ENCODE assay signal across 9 mouse cellular contexts in the genomic region with DNA sequence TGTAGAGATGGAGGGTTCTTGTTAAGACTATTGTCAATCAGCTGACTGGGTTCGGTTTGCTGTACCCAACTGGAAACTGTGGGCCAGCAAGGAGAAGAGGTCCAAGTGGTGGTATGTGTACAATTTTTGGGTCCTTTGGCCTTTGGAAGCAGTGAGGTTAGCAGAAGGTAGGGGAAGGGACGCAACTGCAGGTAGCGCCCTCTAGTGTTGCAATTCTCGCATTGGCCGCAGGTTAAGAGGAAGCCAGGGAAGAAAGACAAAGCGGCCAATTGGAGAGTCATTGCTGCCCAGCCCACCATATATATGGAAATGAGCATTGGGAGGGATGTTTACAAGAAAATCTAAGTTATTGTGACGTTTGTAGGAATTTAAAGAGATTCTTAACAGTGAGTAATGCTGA. TPM values are rescaled to one million over a fixed set of nuclear protein-coding genes. Genes with fewer than 3 reads are reported as not detected.
DNase-seq lines count a peak whose midpoint lies in the region; ATAC-seq lines count a peak whose summit lies in the region.
"Had no signal": no experiment of that assay in that cellular context is flagged by ENCODE, and none has a peak within 500 bp of the region (broad histone marks: within the 10 kb centered on the region; RNA-seq: fewer than 3 reads in every experiment).

No protein-coding gene starts in this region.

- no peaks in the 10 kb centered on the region for H3K36me3 ChIP-seq in hindbrain, embryonic 11.5 days (ENCODE audit: control insufficient read depth, insufficient read depth, low read length)
- H3K36me3 ChIP-seq in hindbrain, embryonic 14.5 days (replicated peaks; ENCODE audit: control insufficient read depth, insufficient read depth), result no peaks in the 10 kb centered on the region
- H3K36me3 ChIP-seq: embryonic facial prominence, embryonic 13.5 days had no signal

- H3K4me3 ChIP-seq in hindbrain, embryonic 11.5 days (ENCODE audit: low read depth, low read length), result no peak overlapping the region
- H3K4me3 ChIP-seq in hindbrain, embryonic 14.5 days (replicated peaks; ENCODE audit: low read length), result no peak overlapping the region
- H3K4me3 ChIP-seq: embryonic facial prominence, embryonic 13.5 days had no signal

- H3K27ac ChIP-seq in hindbrain, embryonic 11.5 days (ENCODE audit: low read depth, low read length), result no peak overlapping the region
- H3K27ac ChIP-seq in hindbrain, embryonic 14.5 days, result no peak overlapping the region
- H3K27ac ChIP-seq: embryonic facial prominence, embryonic 13.5 days had no signal

- H3K4me1 ChIP-seq in hindbrain, embryonic 11.5 days (replicated peaks; ENCODE audit: control insufficient read depth, insufficient read depth, low read length), result no peaks in the 10 kb centered on the region
- no peaks in the 10 kb centered on the region for H3K4me1 ChIP-seq in hindbrain, embryonic 14.5 days (replicated peaks; ENCODE audit: control insufficient read depth, insufficient read depth, low read length)
- H3K4me1 ChIP-seq: embryonic facial prominence, embryonic 13.5 days had no signal

- no peak overlapping the region for H3K4me2 ChIP-seq in hindbrain, embryonic 11.5 days (replicated peaks; ENCODE audit: low read depth, low read length)
- H3K4me2 ChIP-seq in hindbrain, embryonic 14.5 days (replicated peaks), result no peak overlapping the region
- H3K4me2 ChIP-seq: embryonic facial prominence, embryonic 13.5 days had no signal

- no peaks in the 10 kb centered on the region for H3K27me3 ChIP-seq in hindbrain, embryonic 11.5 days (ENCODE audit: control insufficient read depth, insufficient read depth, low read length)
- H3K27me3 ChIP-seq in hindbrain, embryonic 14.5 days (ENCODE audit: control insufficient read depth, insufficient read depth, low read length), result no peaks in the 10 kb centered on the region
- H3K27me3 ChIP-seq: embryonic facial prominence, embryonic 13.5 days had no signal

- H3K9ac ChIP-seq in hindbrain, embryonic 11.5 days (ENCODE audit: low read depth, low read length), result no peak overlapping the region
- H3K9ac ChIP-seq in hindbrain, embryonic 14.5 days, result no peak overlapping the region
- H3K9ac ChIP-seq: embryonic facial prominence, embryonic 13.5 days had no signal

- intact Hi-C loops in left cerebral cortex, postnatal 36 days (cut with DNase I), result loop anchor here (5.0 kb wide), 1 partner anchor 130 kb away; no protein-coding TSS in a partner anchor

- WGBS in hindbrain, embryonic 11.5 days, result 17% methylated on average over 7 of the region's 7 CpGs
- WGBS in hindbrain, embryonic 14.5 days, result 10% methylated on average over 7 of the region's 7 CpGs

- H3K9me3 ChIP-seq in hindbrain, embryonic 11.5 days (ENCODE audit: control insufficient read depth, low read length), result no peaks in the 10 kb centered on the region
- no peaks in the 10 kb centered on the region for H3K9me3 ChIP-seq in hindbrain, embryonic 14.5 days (ENCODE audit: control insufficient read depth, low read length)
- H3K9me3 ChIP-seq: embryonic facial prominence, embryonic 13.5 days had no signal

- peak; percentile 71 for DNase-seq in hindbrain, embryonic 11.5 days (ENCODE audit: low spot score)
- no peak for DNase-seq in hindbrain, embryonic 14.5 days (ENCODE audit: low spot score)
- DNase-seq in CD8-positive naive resting alpha-beta T cell, adult 2 months (ENCODE audit: low read depth in 2 of 2, low spot score in 2 of 2), result peak; percentile 18 to 35
- DNase-seq in adrenal gland, adult 8-10 months, result peak; percentile 21
- peak; percentile 12 to 27 for DNase-seq in gastrocnemius, adult 8-10 months (ENCODE audit: low spot score in 2 of 2)
- peak; percentile 11 to 15 for DNase-seq in left cerebral cortex, postnatal 36 days (ENCODE audit: low spot score in 2 of 2)
- DNase-seq in urinary bladder, postnatal 36 days (ENCODE audit: low spot score in 2 of 2), result peak; percentile 29 to 47

- no peak for ATAC-seq in hindbrain, embryonic 11.5 days (ENCODE audit: low FRiP score)
- ATAC-seq in hindbrain, embryonic 14.5 days (ENCODE audit: low FRiP score), result no peak
- ATAC-seq in neutrophil, adult 5-6 weeks (ENCODE audit: extremely low read depth, insufficient number of reproducible peaks, low FRiP score, poor library complexity, severe bottlenecking), result peak; percentile 83

RNA-seq across cellular contexts. Expression of a gene that starts 23.2 kb away (rescaled TPM):
- 90.7 and 94.8 TPM in 2 replicates for polyA plus RNA-seq in hindbrain, embryonic 11.5 days (2014; fragmentation: Nextera tagmentation; extraction: Ambion mirVana)
- 57.0 and 65.8 TPM in 2 replicates for polyA plus RNA-seq in hindbrain, embryonic 14.5 days (2014; fragmentation: Nextera tagmentation; extraction: Ambion mirVana)
- total RNA-seq in adrenal gland, adult 8-10 months (2022), result 10 to 100 TPM; 55.7 to 64.6 (median 57.4) TPM
- 10 to 100 TPM; 24.0 to 26.8 (median 25.4) TPM for total RNA-seq in gastrocnemius, adult 8-10 months (2022)
- 10 to 100 TPM; 41.3 to 44.2 TPM for total RNA-seq in left cerebral cortex, postnatal 36 days (2021)
- total RNA-seq in neutrophil, adult 5-6 weeks (2017), result 86.9 and 89.3 TPM in 2 replicates

RNA-seq across cellular contexts. Expression of a gene that starts 38.5 kb away (rescaled TPM):
- polyA plus RNA-seq in hindbrain, embryonic 11.5 days (2014; fragmentation: Nextera tagmentation; extraction: Ambion mirVana), result 201 and 205 TPM in 2 replicates
- 136 and 147 TPM in 2 replicates for polyA plus RNA-seq in hindbrain, embryonic 14.5 days (2014; fragmentation: Nextera tagmentation; extraction: Ambion mirVana)
- 100 to 1,000 TPM; 108 to 169 (median 133) TPM for total RNA-seq in adrenal gland, adult 8-10 months (2022)
- 10 to 100 TPM; 61.9 to 77.7 (median 67.6) TPM for total RNA-seq in gastrocnemius, adult 8-10 months (2022)
- 10 to 100 TPM; 57.9 to 60.8 TPM for total RNA-seq in left cerebral cortex, postnatal 36 days (2021)
- 99.3 and 103 TPM in 2 replicates for total RNA-seq in neutrophil, adult 5-6 weeks (2017)
